Mouse (Mus musculus): ENCODE results near the gene Lrrc41. TPM values are rescaled to one million over a fixed set of nuclear protein-coding genes. Genes with fewer than 3 reads are reported as not detected.
A peak's percentile ranks its signal among the peaks of the same experiment; 100 is the strongest.

The Lrrc41 gene
- polyA plus RNA-seq, 1 experiment from 2014 or later: 49.5 TPM

DNA sequence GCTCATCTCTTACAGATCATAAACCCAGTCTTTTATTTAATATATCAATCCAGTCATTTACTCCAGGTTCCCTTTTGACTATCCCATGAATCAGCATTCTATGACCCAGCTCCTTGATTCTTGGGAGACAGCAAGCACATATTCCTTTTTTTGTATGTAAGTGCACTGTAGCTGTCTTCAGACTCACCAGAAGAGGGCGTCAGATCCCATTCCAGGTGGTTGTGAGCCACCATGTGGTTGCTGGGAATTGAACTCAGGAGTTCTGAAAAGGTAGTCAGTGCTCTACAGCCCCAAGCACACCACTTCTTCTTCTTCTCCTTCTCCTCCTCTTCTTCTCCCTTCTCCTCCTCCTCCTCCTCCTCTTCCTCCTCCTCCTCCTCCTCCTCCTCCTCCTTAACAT lies 17.5 kb upstream of the Lrrc41 start:
- Histone ChIP-seq H3K27ac (replicated peaks) (no peak overlapping the region), H3K4me2 (no peak overlapping the region), H3K27me3 (replicated peaks) (no peaks in the 10 kb centered on the region), H3K36me3 (no peaks in the 10 kb centered on the region), H3K4me1 (peaks cover 10% of the 10 kb centered on the region), H3K9me3 (no peaks in the 10 kb centered on the region), H3K9ac (no peak overlapping the region), H3K4me3 (no peak overlapping the region)
- WGBS: 0% methylated on average over 1 of the region's 1 CpGs
- no peak for ATAC-seq (ENCODE audit: extremely low read depth, insufficient number of reproducible peaks, low FRiP score, low TSS enrichment)

GRCm38 (mm10) chr4:116059012-116059726 lies 15.9 kb upstream of the Lrrc41 start:
- WGBS: 65% methylated on average over 5 of the region's 5 CpGs
- H3K27ac ChIP-seq (replicated peaks): no peak overlapping the region
- H3K4me2 ChIP-seq: no peak overlapping the region
- H3K27me3 ChIP-seq (replicated peaks): no peaks in the 10 kb centered on the region
- H3K36me3 ChIP-seq: no peaks in the 10 kb centered on the region
- H3K4me3 ChIP-seq: no peak overlapping the region
- no peak overlapping the region for H3K9ac ChIP-seq
- peaks cover 10% of the 10 kb centered on the region for H3K4me1 ChIP-seq
- no peaks in the 10 kb centered on the region for H3K9me3 ChIP-seq
- ATAC-seq (ENCODE audit: extremely low read depth, insufficient number of reproducible peaks, low FRiP score, low TSS enrichment): no peak

DNA sequence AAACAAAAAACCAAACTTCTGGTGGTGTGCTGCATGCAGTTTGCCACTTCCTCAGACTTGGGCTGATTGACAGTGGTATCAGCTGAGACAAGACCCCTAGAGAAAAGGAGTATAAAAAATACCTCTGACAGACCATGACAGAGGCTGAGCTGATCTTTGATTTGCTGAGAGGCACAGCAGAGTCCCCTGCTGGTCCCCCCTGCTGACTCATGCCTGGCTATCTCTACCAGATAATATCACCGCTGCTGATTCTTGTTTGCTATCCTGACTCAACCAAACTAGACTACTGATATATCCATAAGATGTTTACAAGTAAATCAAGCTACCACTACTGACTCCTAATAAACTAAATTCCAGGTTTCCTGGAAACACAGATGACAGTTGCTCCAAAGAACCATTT lies 11.2 kb upstream of the Lrrc41 start:
- H3K27me3 ChIP-seq (replicated peaks): no peaks in the 10 kb centered on the region
- H3K9me3 ChIP-seq: no peaks in the 10 kb centered on the region
- H3K36me3 ChIP-seq: peaks cover 42% of the 10 kb centered on the region
- no peak overlapping the region for H3K27ac ChIP-seq (replicated peaks)
- ATAC-seq (ENCODE audit: extremely low read depth, insufficient number of reproducible peaks, low FRiP score, low TSS enrichment): no peak
- no peak overlapping the region for H3K4me2 ChIP-seq
- no peak overlapping the region for H3K9ac ChIP-seq
- 11% methylated on average over 1 of the region's 1 CpGs for WGBS
- peaks cover 7% of the 10 kb centered on the region for H3K4me1 ChIP-seq
- H3K4me3 ChIP-seq: no peak overlapping the region

DNA sequence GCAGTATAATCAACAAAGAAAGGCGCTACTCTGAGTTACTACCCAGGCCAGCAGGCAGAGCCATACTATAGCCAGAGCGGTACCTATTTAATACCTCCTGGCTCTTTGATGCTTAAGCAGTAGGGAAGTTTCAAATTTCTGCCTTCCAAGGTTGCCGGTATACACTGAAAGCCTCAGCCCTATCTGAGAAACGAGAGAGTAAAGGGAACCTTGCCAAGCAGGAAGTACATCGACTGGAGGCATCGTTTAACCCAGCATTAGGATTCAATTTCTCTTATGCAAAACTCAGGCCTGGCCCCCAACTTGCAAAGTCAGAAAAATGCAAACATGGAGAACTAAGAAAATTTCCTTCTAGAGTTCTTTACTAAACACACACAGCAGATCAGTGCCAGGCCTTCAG lies 5.0 kb upstream of the Lrrc41 start:
- H3K27ac ChIP-seq (replicated peaks): no peak overlapping the region
- no peaks in the 10 kb centered on the region for H3K27me3 ChIP-seq (replicated peaks)
- H3K4me3 ChIP-seq: no peak overlapping the region
- no peak for ATAC-seq (ENCODE audit: extremely low read depth, insufficient number of reproducible peaks, low FRiP score, low TSS enrichment)
- no peak overlapping the region for H3K4me2 ChIP-seq
- 68% methylated on average over 6 of the region's 6 CpGs for WGBS
- no peak overlapping the region for H3K9ac ChIP-seq
- no peaks in the 10 kb centered on the region for H3K9me3 ChIP-seq
- peaks cover 60% of the 10 kb centered on the region for H3K36me3 ChIP-seq
- H3K4me1 ChIP-seq: peaks cover 33% of the 10 kb centered on the region

GRCm38 (mm10) chr4:116073146-116073545 lies 1.9 kb upstream of the Lrrc41 start:
- 47% methylated on average over 4 of the region's 4 CpGs for WGBS
- Histone ChIP-seq H3K27me3 (replicated peaks) (no peaks in the 10 kb centered on the region), H3K4me3 (peak overlapping the region; percentile 93)

GRCm38 (mm10) chr4:116074145-116074675 lies 859 bp upstream of the Lrrc41 start:
- Histone ChIP-seq H3K27me3 (replicated peaks) (no peaks in the 10 kb centered on the region), H3K4me3 (peak overlapping the region; percentile 93), H3K9me3 (no peaks in the 10 kb centered on the region), H3K36me3 (peaks cover 23% of the 10 kb centered on the region), H3K4me1 (peaks cover 51% of the 10 kb centered on the region), H3K9ac (peak overlapping the region; percentile 99), H3K4me2 (peak overlapping the region; percentile 78), H3K27ac (replicated peaks) (peak overlapping the region; percentile 98)
- no peak for ATAC-seq (ENCODE audit: extremely low read depth, insufficient number of reproducible peaks, low FRiP score, low TSS enrichment)
- 1% methylated on average over 8 of the region's 8 CpGs for WGBS

More at GRCm38 (mm10) chr4:116073146-116073545, 1.9 kb upstream of the Lrrc41 start:
- peak overlapping the region; percentile 99 for H3K9ac ChIP-seq
- peaks cover 30% of the 10 kb centered on the region for H3K36me3 ChIP-seq
- ATAC-seq (ENCODE audit: extremely low read depth, insufficient number of reproducible peaks, low FRiP score, low TSS enrichment): no peak
- peaks cover 48% of the 10 kb centered on the region for H3K4me1 ChIP-seq
- no peak overlapping the region for H3K27ac ChIP-seq (replicated peaks)
- peak overlapping the region; percentile 78 for H3K4me2 ChIP-seq
- no peaks in the 10 kb centered on the region for H3K9me3 ChIP-seq

- Histone ChIP-seq H3K27ac (replicated peaks) (peak overlapping the region; percentile 98), H3K27me3 (replicated peaks) (no peaks in the 10 kb centered on the region), H3K4me1 (peaks cover 47% of the 10 kb centered on the region), H3K36me3 (peaks cover 24% of the 10 kb centered on the region), H3K9me3 (no peaks in the 10 kb centered on the region), H3K4me3 (peak overlapping the region; percentile 93), H3K9ac (peak overlapping the region; percentile 99), H3K4me2 (peak overlapping the region; percentile 78)
- under 1% methylated on average over 72 of the region's 77 CpGs for WGBS
- peak; percentile 47 for ATAC-seq (ENCODE audit: extremely low read depth, insufficient number of reproducible peaks, low FRiP score, low TSS enrichment)
These were observed 731 bp downstream of the Lrrc41 start for GRCm38 (mm10) chr4:116075631-116076368.

GRCm38 (mm10) chr4:116076369-116077231 lies 1.5 kb downstream of the Lrrc41 start:
- Histone ChIP-seq H3K9me3 (no peaks in the 10 kb centered on the region), H3K9ac (peak overlapping the region; percentile 99), H3K4me2 (peak overlapping the region; percentile 78), H3K4me1 (peaks cover 40% of the 10 kb centered on the region), H3K27ac (replicated peaks) (peak overlapping the region; percentile 98), H3K27me3 (replicated peaks) (no peaks in the 10 kb centered on the region), H3K4me3 (peak overlapping the region; percentile 93), H3K36me3 (peaks cover 28% of the 10 kb centered on the region)
- no peak for ATAC-seq (ENCODE audit: extremely low read depth, insufficient number of reproducible peaks, low FRiP score, low TSS enrichment)
- WGBS: 1% methylated on average over 37 of the region's 37 CpGs

GRCm38 (mm10) chr4:116077240-116078095 lies 2.4 kb downstream of the Lrrc41 start:
- peaks cover 34% of the 10 kb centered on the region for H3K4me1 ChIP-seq
- peak overlapping the region; percentile 78 for H3K4me2 ChIP-seq
- peak overlapping the region; percentile 99 for H3K9ac ChIP-seq
- H3K27me3 ChIP-seq (replicated peaks): no peaks in the 10 kb centered on the region
- peaks cover 36% of the 10 kb centered on the region for H3K36me3 ChIP-seq
- 35% methylated on average over 3 of the region's 3 CpGs for WGBS
- peak overlapping the region; percentile 93 for H3K4me3 ChIP-seq
- no peaks in the 10 kb centered on the region for H3K9me3 ChIP-seq
- H3K27ac ChIP-seq (replicated peaks): peak overlapping the region; percentile 98
- no peak for ATAC-seq (ENCODE audit: extremely low read depth, insufficient number of reproducible peaks, low FRiP score, low TSS enrichment)

DNA sequence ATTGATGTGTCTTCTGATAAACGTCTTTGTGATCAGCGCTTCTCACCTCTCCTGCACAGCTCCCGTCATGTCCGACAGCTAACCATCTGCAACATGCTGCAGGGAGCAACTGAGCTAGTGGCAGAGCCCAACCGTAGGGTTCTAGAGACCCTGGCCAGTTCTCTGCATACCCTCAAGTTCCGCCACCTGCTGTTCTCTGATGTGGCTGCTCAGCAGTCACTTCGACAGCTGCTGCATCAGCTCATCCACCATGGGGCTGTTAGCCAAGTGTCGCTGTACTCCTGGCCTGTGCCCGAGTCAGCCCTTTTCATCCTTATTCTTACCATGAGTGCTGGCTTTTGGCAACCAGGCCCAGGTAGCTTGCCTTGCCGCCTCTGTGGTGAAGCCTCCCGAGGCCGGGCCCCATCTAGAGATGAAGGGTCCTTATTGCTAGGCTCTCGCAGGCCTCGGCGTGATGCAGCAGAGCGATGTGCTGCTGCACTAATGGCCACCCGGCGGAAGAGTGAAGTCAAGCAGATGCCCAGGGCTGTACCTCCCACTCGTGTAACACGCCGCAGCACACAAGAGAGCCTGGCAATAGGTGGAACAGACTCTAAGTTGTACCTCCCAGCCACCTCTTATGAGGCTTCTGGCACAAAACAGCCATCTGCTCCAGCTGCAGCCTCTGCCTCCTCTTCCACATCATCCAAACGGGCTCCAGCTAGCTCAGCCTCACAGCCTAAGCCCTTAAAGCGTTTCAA lies 13.6 kb downstream of the Lrrc41 start:
- ATAC-seq (ENCODE audit: extremely low read depth, insufficient number of reproducible peaks, low FRiP score, low TSS enrichment): no peak
- peaks cover 100% of the 10 kb centered on the region for H3K36me3 ChIP-seq
- H3K27ac ChIP-seq (replicated peaks): no peak overlapping the region
- H3K27me3 ChIP-seq (replicated peaks): no peaks in the 10 kb centered on the region
- no peaks in the 10 kb centered on the region for H3K9me3 ChIP-seq
- H3K4me3 ChIP-seq: no peak overlapping the region
- H3K4me2 ChIP-seq: no peak overlapping the region
- H3K9ac ChIP-seq: no peak overlapping the region
- H3K4me1 ChIP-seq: no peaks in the 10 kb centered on the region
- WGBS: 86% methylated on average over 23 of the region's 23 CpGs

All from heart, embryonic 13.5 days (tissue).